Mouse (Mus musculus) liver, embryonic 14.5 days (tissue): ENCODE measurements around the gene Mob3a. TPM values are rescaled to one million over a fixed set of nuclear protein-coding genes. Genes with fewer than 3 reads are reported as not detected.
A peak's percentile ranks its signal among the peaks of the same experiment; 100 is the strongest.

Experiments used
- ATAC-seq: fragments of 200-750 bp; cut with Nextera tagmentation; 2 replicates; pipeline ENCODE4 v1.8.0; 2017; ENCODE audit warnings: moderate number of reproducible peaks, mild to moderate bottlenecking, moderate library complexity; ENCODE audit not compliant: insufficient read depth
- DNase-seq, 3 experiments: peaks; one replicate each; pipeline ENCODE4 v3.0.0-alpha.2; 2012 to 2013; ENCODE audit warnings: low read depth in 3 of 3, low spot score in 3 of 3
- H3K27ac ChIP-seq: fragments of 300-500 bp; sonication (generic); 2 replicates; pipeline ENCODE4 v1.5.1; 2014; ENCODE audit warnings: moderate library complexity, mild to moderate bottlenecking, control low read depth, inconsistent platforms
- H3K27me3 ChIP-seq: fragments of 300-500 bp; sonication (generic); 2 replicates; pipeline ENCODE4 v1.6.1; 2014; ENCODE audit warnings: mild to moderate bottlenecking, low read length, moderate library complexity; ENCODE audit not compliant: control insufficient read depth, insufficient read depth
- H3K36me3 ChIP-seq: fragments of 300-500 bp; sonication (generic); replicated peaks from 2 replicates; pipeline ENCODE4 v1.6.1; 2014; ENCODE audit warnings: low read depth; ENCODE audit not compliant: control insufficient read depth, insufficient read depth
- H3K4me1 ChIP-seq, 2 experiments: fragments of 200-500 bp in 1 of 2; fragments of 300-500 bp in 1 of 2; sonication (generic) in 1 of 2; replicated peaks; 2 replicates each; pipeline ENCODE4 v1.6.1; 2012 to 2014; ENCODE audit warnings: antibody characterized with exemption in 1 of 2, inconsistent platforms in 1 of 2, low read length in 1 of 2; ENCODE audit not compliant: control insufficient read depth in 2 of 2, insufficient read depth in 2 of 2
- H3K4me2 ChIP-seq: fragments of 300-500 bp; sonication (generic); 2 replicates; pipeline ENCODE4 v1.6.1; 2014; ENCODE audit warnings: low read depth, mild to moderate bottlenecking, control low read depth, moderate library complexity
- H3K4me3 ChIP-seq, 2 experiments: fragments of 200-500 bp in 1 of 2; fragments of 300-500 bp in 1 of 2; sonication (generic) in 1 of 2; 2 replicates each; pipeline ENCODE4 v1.5.1; 2012 to 2014; ENCODE audit warnings: low read depth in 2 of 2, low read length in 2 of 2, mild to moderate bottlenecking in 2 of 2, control low read depth in 1 of 2, inconsistent platforms in 1 of 2, moderate library complexity in 1 of 2; ENCODE audit not compliant: insufficient read depth in 1 of 2
- H3K9ac ChIP-seq: fragments of 300-500 bp; sonication (generic); replicated peaks from 2 replicates; pipeline ENCODE4 v1.6.1; 2014; ENCODE audit warnings: mild to moderate bottlenecking, control low read depth, moderate library complexity
- H3K9me3 ChIP-seq: fragments of 300-500 bp; sonication (generic); 2 replicates; pipeline ENCODE4 v1.6.1; 2016; ENCODE audit warnings: low read length, mixed read lengths; ENCODE audit not compliant: control insufficient read depth
- CTCF ChIP-seq: IDR thresholded peaks from 2 replicates; pipeline ENCODE4 v1.5.1; 2016; ENCODE audit warnings: antibody characterized with exemption, low read depth, control low read depth
- EP300 ChIP-seq: IDR thresholded peaks from 2 replicates; pipeline ENCODE4 v1.6.1; 2016; ENCODE audit warnings: antibody characterized with exemption, low read depth
- WGBS: fragments of 180-500 bp; shearing (Covaris S2); extraction: QIAGEN DNeasy Blood & Tissue Kit; methylation state at CpG from one replicate; pipeline ENCODE4 v1.1.7; 2014; ENCODE audit not compliant: insufficient replicate concordance; 5-methylcytosine and 5-hydroxymethylcytosine counted together
- polyA plus RNA-seq, 2 experiments: library from polyadenylated mRNA; depleted of rRNA in 1 of 2; stranded (reverse) in 1 of 2; unstranded in 1 of 2; fragments of >200 nt; fragmentation: Nextera tagmentation in 1 of 2; extraction: Ambion mirVana in 1 of 2; gene quantifications; 2 replicates each; pipeline versions ENCODE4 v1.2.1 to v1.2.3; 2012 to 2014

The Mob3a gene
- polyA plus RNA-seq, 2 experiments = 13.0 to 14.2 TPM

- no peaks in the 10 kb centered on the region for H3K27me3 ChIP-seq
- H3K36me3 ChIP-seq = peaks cover 17% of the 10 kb centered on the region
- peaks cover 38 to 41% of the 10 kb centered on the region in 2 experiments for H3K4me1 ChIP-seq
- no peak overlapping the region for H3K4me3 ChIP-seq
- H3K9ac ChIP-seq = 0 out of 2 replicates have a peak overlapping the region, but pooled peaks have one; percentile 9
- TF ChIP-seq EP300 (no peak), CTCF (no peak)
- H3K27ac ChIP-seq = peak overlapping the region; percentile 96
- no peak overlapping the region for H3K4me2 ChIP-seq
- DNase-seq = no peak
- H3K9me3 ChIP-seq = no peaks in the 10 kb centered on the region
- WGBS = 96% methylated on average over 1 of the region's 1 CpGs
- no peak for ATAC-seq
Observed at GRCm38 (mm10) chr10:80683647-80684046, 18.1 kb downstream of the Mob3a start.

DNA sequence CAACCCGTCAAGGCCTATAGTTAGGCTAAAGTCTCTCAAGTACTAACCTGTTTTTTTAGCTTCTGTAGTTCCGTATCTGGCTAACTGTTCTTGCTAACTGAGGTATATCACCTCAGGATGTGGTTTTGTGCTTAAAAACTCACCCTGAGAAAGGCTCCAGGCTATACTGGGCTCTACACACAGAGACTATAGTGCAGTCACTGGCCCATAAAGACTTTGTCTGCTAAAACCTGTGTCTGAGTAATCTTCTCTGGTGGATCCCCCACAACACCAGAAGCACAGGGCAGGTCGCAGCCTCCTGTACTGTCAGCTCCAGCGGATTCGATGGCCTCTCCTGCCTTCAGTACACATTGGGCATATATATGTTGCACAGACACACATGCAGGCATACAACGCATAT is 19.8 kb downstream of the Mob3a start:
- TF ChIP-seq EP300 (no peak), CTCF (no peak)
- DNase-seq (no peak), ATAC-seq (no peak)
- no peak overlapping the region for H3K4me3 ChIP-seq
- no peaks in the 10 kb centered on the region for H3K27me3 ChIP-seq
- WGBS = 77% methylated on average over 6 of the region's 6 CpGs
- H3K4me2 ChIP-seq = no peak overlapping the region
- H3K4me1 ChIP-seq = peaks cover 54 to 58% of the 10 kb centered on the region in 2 experiments
- no peaks in the 10 kb centered on the region for H3K9me3 ChIP-seq
- peaks cover 14% of the 10 kb centered on the region for H3K36me3 ChIP-seq
- H3K27ac ChIP-seq = no peak overlapping the region; the same call in 1 of the 2 replicates
- no peak overlapping the region for H3K9ac ChIP-seq

- TF ChIP-seq EP300 (no peak), CTCF (no peak)
- no peak for ATAC-seq
- no peaks in the 10 kb centered on the region for H3K27me3 ChIP-seq
- no peak overlapping the region for H3K4me2 ChIP-seq
- H3K9me3 ChIP-seq = no peaks in the 10 kb centered on the region
- no peak overlapping the region for H3K9ac ChIP-seq
- H3K36me3 ChIP-seq = no peaks in the 10 kb centered on the region; the same call in none of the 2 replicates
- peak overlapping the region; percentile 100 for H3K27ac ChIP-seq
- 65% methylated on average over 2 of the region's 2 CpGs for WGBS
- H3K4me1 ChIP-seq = peaks cover 50 to 51% of the 10 kb centered on the region in 2 experiments
- H3K4me3 ChIP-seq = no peak overlapping the region
- no peak for DNase-seq
Observed at GRCm38 (mm10) chr10:80680260-80680696, 21.5 kb downstream of the Mob3a start.

- no peaks in the 10 kb centered on the region for H3K9me3 ChIP-seq
- H3K27me3 ChIP-seq = no peaks in the 10 kb centered on the region
- H3K4me1 ChIP-seq = peaks cover 46 to 48% of the 10 kb centered on the region in 2 experiments
- H3K27ac ChIP-seq = peak overlapping the region; percentile 100
- peak overlapping the region; percentile 98 for H3K4me2 ChIP-seq
- DNase-seq (no peak), ATAC-seq (no peak)
- H3K36me3 ChIP-seq = no peaks in the 10 kb centered on the region; the same call in none of the 2 replicates
- H3K4me3 ChIP-seq = no peak overlapping the region
- TF ChIP-seq EP300 (no peak), CTCF (no peak)
- H3K9ac ChIP-seq = peak overlapping the region; percentile 16
- WGBS = 54% methylated on average over 9 of the region's 9 CpGs
Observed at GRCm38 (mm10) chr10:80679556-80680259, 22.1 kb downstream of the Mob3a start.

- H3K9me3 ChIP-seq = no peaks in the 10 kb centered on the region
- peak overlapping the region; percentile 65 to 98; a peak in 3 of 4 replicates for H3K4me3 ChIP-seq
- peaks cover 44 to 46% of the 10 kb centered on the region in 2 experiments for H3K4me1 ChIP-seq
- TF ChIP-seq CTCF (no peak), EP300 (no peak; the same call in 1 of the 2 replicates)
- H3K36me3 ChIP-seq = no peaks in the 10 kb centered on the region; the same call in none of the 2 replicates
- no peaks in the 10 kb centered on the region for H3K27me3 ChIP-seq
- no peak for ATAC-seq
- peak overlapping the region; percentile 98 for H3K4me2 ChIP-seq
- 13% methylated on average over 10 of the region's 10 CpGs for WGBS
- H3K27ac ChIP-seq = peak overlapping the region; percentile 100
- no peak for DNase-seq
- H3K9ac ChIP-seq = peak overlapping the region; percentile 98
Observed at GRCm38 (mm10) chr10:80678601-80679377, 23.0 kb downstream of the Mob3a start.
